Mouse (Mus musculus) kidney, postnatal 0 days (tissue): ENCODE measurements around the gene Fancg. TPM values are rescaled to one million over a fixed set of nuclear protein-coding genes. Genes with fewer than 3 reads are reported as not detected.

Experiments
- ATAC-seq: fragments of 200-750 bp; cut with Nextera tagmentation; replicated peaks from 2 replicates; pipeline ENCODE4 v1.8.0; 2017; ENCODE audit warnings: low read depth, moderate number of reproducible peaks, moderate TSS enrichment, moderate library complexity; ENCODE audit not compliant: low FRiP score
- DNase-seq: peaks from one replicate; pipeline ENCODE4 v3.0.0-alpha.2; 2016; ENCODE audit warnings: low spot score
- H3K27ac ChIP-seq: fragments of 300-500 bp; sonication (generic); 2 replicates; pipeline ENCODE4 v1.5.1; 2014; ENCODE audit warnings: mild to moderate bottlenecking
- H3K27me3 ChIP-seq: fragments of 300-500 bp; sonication (generic); 2 replicates; pipeline ENCODE4 v1.6.1; 2014; ENCODE audit warnings: low read length, mixed read lengths; ENCODE audit not compliant: insufficient read depth
- H3K36me3 ChIP-seq: fragments of 300-500 bp; sonication (generic); 2 replicates; pipeline ENCODE4 v1.6.1; 2014; ENCODE audit warnings: low read length, mixed read lengths; ENCODE audit not compliant: insufficient read depth
- H3K4me1 ChIP-seq: fragments of 300-500 bp; sonication (generic); replicated peaks from 2 replicates; pipeline ENCODE4 v1.6.1; 2014; ENCODE audit warnings: antibody characterized with exemption, low read length, mixed read lengths; ENCODE audit not compliant: insufficient read depth
- H3K4me2 ChIP-seq: fragments of 300-500 bp; sonication (generic); 2 replicates; pipeline ENCODE4 v1.6.1; 2014; ENCODE audit warnings: mild to moderate bottlenecking, low read length, moderate library complexity, mixed read lengths
- H3K4me3 ChIP-seq: fragments of 300-500 bp; sonication (generic); replicated peaks from 2 replicates; pipeline ENCODE4 v1.5.1; 2014; ENCODE audit warnings: low read depth, low read length
- H3K9ac ChIP-seq: fragments of 300-500 bp; sonication (generic); 2 replicates; pipeline ENCODE4 v1.6.1; 2014; ENCODE audit warnings: low read depth, low read length
- H3K9me3 ChIP-seq: fragments of 300-500 bp; sonication (generic); replicated peaks from 2 replicates; pipeline ENCODE4 v1.6.1; 2016; ENCODE audit warnings: low read length, inconsistent platforms, mixed read lengths
- CTCF ChIP-seq: IDR thresholded peaks from 2 replicates; pipeline ENCODE4 v1.5.1; 2016; ENCODE audit warnings: antibody characterized with exemption, low read depth, mild to moderate bottlenecking, moderate library complexity
- WGBS: fragments of 180-500 bp; shearing (Covaris S2); extraction: QIAGEN DNeasy Blood & Tissue Kit; methylation state at CpG from one replicate; pipeline ENCODE4 v1.1.7; 2014; 5-methylcytosine and 5-hydroxymethylcytosine counted together
- polyA plus RNA-seq: library from polyadenylated mRNA; unstranded; fragments of >200 nt; fragmentation: Nextera tagmentation; extraction: Ambion mirVana; gene quantifications from 2 replicates; pipeline ENCODE4 v1.2.1, GENCODE M21; 2015

The Fancg gene
- 7.2 and 9.2 TPM in 2 replicates for polyA plus RNA-seq

DNA sequence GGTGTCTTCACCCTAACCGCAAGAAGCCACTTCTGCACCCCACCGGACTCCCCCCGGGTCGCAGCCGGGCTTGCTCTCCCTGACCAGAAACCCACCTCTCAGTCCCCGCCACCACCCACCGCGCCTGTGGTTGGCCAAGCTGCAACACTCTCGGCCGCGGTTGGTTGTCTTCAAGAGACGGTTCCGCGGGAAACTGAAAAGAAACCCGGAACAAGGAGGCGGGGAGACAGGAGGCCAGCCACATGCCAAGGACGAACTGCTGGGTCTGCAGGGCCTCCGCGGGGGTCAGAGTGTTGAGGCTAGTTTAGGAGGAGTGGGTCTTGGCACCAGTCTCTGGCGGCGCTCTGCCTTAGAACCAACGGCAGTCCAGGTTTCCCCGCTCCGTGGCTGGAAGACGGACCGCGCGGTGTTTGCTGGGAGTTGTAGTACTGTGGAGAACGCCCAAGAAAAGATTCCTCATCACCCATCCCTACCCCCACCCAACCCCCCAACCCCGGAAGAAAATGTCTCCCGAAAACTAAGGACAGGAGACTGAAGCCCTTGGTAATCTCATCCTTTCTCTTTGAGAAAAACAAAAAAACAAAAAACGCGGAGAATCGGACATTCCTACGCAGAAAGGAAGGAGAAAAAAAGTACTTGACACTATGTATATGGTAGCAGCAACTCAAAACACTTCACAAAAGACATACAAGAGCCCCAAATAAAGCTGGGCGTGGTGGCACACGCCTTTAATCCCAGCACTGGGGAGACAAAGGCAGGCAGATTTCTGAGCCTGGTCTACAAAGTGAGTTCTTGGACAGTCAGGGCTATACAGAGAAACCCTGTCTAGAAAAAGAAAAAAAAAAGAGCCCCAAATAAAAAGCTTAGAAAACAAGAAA, at the start of gene Fancg:
TSS of gene Fancg (minus strand) at position 346 of the 878 bp plus-strand sequence.
- Histone ChIP-seq H3K4me3 (peak within 1 kb of the TSS; percentile 76), H3K27ac (no peak within 1 kb of the TSS), H3K36me3 (no peaks in the 10 kb centered on the region), H3K4me2 (peak within 1 kb of the TSS; percentile 72), H3K9me3 (no peaks in the 10 kb centered on the region), H3K27me3 (no peaks in the 10 kb centered on the region), H3K4me1 (no peaks in the 10 kb centered on the region), H3K9ac (peak within 1 kb of the TSS; percentile 55)
- 1% methylated on average over 37 of the region's 37 CpGs for WGBS
- no peak for TF ChIP-seq CTCF
- DNase-seq: peak; percentile 85
- ATAC-seq: peak; percentile 83

- Histone ChIP-seq H3K4me3 (peak overlapping the region; percentile 82), H3K9me3 (no peaks in the 10 kb centered on the region), H3K36me3 (no peaks in the 10 kb centered on the region), H3K27ac (peak overlapping the region; percentile 85; the same call in 1 of the 2 replicates), H3K9ac (peak overlapping the region; percentile 80; the same call in 1 of the 2 replicates), H3K4me2 (peak overlapping the region; percentile 90), H3K27me3 (no peaks in the 10 kb centered on the region), H3K4me1 (peaks cover 4% of the 10 kb centered on the region; the same call in 1 of the 2 replicates)
- TF ChIP-seq CTCF: no peak
- DNase-seq: no peak
- ATAC-seq: no peak
- 20% methylated on average over 3 of the region's 3 CpGs for WGBS
Observed at GRCm38 (mm10) chr4:43059697-43060096, 49.4 kb upstream of the Fancg start.

DNA sequence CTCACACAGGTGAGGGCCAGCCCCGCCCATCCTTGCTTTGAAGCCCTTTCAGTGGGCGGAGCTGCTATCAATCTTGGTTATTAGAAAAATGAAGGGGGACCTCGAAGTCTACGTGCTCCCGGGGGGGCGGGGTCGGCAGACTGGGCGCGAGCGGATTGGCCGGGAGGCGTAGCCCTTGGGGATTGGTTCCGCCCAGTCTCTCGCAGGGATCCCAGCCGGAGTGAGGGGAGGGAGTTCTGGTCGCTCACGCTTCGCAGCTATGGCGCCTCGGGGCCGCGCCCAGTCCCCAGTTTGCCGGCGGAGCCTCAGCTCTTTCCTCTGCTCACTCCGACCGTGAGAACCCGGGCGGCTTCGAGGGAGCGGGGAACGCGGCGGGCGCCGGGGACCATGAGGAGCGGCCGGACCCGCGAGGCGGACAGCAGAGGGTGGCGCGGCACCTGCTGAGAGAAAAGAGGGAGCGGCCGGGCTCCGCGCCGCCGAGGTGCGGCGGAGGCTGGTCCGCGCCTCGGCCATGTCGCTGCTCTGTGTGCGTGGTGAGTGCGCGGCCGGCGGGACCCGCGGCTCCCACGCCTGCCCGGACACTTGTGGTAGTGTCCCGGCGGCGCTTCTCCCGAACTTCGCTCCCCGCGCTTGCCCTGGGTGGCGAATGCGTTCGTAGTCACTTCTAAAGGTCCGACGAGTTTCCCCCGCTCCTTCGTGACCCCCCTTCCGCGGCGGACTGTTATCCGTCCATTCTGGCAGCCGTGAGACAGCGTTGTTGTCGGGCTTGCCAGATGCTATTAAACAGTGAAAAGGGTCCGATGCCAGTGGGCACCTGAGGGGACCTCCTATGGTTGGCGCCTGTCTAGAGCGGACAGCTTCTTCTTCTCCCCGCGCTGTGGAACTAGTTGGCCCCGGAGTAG, 48.7 kb upstream of the Fancg start, which contains the start of gene Unc13b:
TSS of gene Unc13b (plus strand) at position 201 of the 902 bp plus-strand sequence.
- Histone ChIP-seq H3K9me3 (no peaks in the 10 kb centered on the region), H3K4me1 (peaks cover 4% of the 10 kb centered on the region; the same call in 1 of the 2 replicates), H3K4me3 (peak within 1 kb of the TSS; percentile 82), H3K9ac (peak within 1 kb of the TSS; percentile 80), H3K27ac (peak within 1 kb of the TSS; percentile 85), H3K4me2 (peak within 1 kb of the TSS; percentile 90), H3K36me3 (no peaks in the 10 kb centered on the region), H3K27me3 (no peaks in the 10 kb centered on the region)
- DNase-seq (peak; percentile 97), ATAC-seq (peak; percentile 94)
- TF ChIP-seq CTCF: no peak
- WGBS: 1% methylated on average over 85 of the region's 90 CpGs

- Histone ChIP-seq H3K4me2 (peak overlapping the region; percentile 90), H3K9me3 (no peaks in the 10 kb centered on the region), H3K4me3 (peak overlapping the region; percentile 82), H3K4me1 (peaks cover 4% of the 10 kb centered on the region; the same call in 1 of the 2 replicates), H3K27me3 (no peaks in the 10 kb centered on the region), H3K36me3 (no peaks in the 10 kb centered on the region), H3K9ac (peak overlapping the region; percentile 80; the same call in 1 of the 2 replicates), H3K27ac (no peak overlapping the region)
- ATAC-seq: no peak
- 21% methylated on average over 8 of the region's 8 CpGs for WGBS
- TF ChIP-seq CTCF: no peak
- no peak for DNase-seq
Observed at GRCm38 (mm10) chr4:43058392-43058752, 48.1 kb upstream of the Fancg start.

DNA sequence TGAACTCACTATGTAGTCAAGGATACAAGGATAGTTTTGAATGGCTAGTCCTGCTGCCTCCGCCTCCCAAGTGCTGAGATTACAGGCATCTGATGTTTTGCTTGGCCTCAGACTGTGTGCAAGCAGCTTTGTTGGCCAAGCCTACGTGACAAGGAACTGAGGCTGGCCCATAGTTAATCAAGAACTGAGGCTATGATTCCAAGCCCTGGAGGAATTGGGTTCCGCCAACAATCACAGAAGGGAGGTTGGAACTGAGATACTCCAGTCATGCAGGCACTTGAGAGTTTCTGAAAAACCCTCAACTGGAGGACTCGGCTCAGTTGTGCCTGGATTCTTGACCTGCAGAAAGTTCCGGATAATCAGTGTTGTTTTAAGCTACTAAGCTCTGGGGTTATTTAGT, 47.3 kb upstream of the Fancg start:
- no peaks in the 10 kb centered on the region for H3K27me3 ChIP-seq
- H3K4me2 ChIP-seq: no peak overlapping the region
- no peaks in the 10 kb centered on the region for H3K9me3 ChIP-seq
- WGBS: 87% methylated on average over 5 of the region's 5 CpGs
- no peak for ATAC-seq
- H3K27ac ChIP-seq: no peak overlapping the region
- no peak overlapping the region for H3K4me3 ChIP-seq
- no peak overlapping the region for H3K9ac ChIP-seq
- no peak for DNase-seq
- H3K4me1 ChIP-seq: peaks cover 4% of the 10 kb centered on the region; the same call in 1 of the 2 replicates
- no peaks in the 10 kb centered on the region for H3K36me3 ChIP-seq
- no peak for TF ChIP-seq CTCF

DNA sequence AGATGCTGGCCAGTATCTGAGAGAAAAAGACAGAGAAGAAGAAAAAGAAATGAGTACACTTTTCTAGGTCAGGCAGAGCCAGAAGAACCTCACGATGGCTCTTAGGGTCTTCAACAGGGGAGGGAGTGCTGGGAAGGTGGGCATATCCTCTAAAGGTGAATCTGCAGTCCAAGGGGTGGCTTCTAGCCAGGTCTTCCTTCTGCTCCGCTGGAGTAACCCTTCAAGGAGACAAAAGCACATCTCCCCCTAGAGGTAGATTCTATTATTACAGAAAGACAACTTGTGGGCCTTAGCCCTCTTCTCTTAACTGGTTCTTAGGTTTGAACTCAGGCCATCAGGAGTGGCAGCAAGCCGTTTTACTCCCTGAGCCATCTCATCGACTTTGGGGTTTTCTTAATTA, 42.3 kb upstream of the Fancg start:
- H3K4me2 ChIP-seq: no peak overlapping the region
- H3K27me3 ChIP-seq: no peaks in the 10 kb centered on the region
- ATAC-seq (no peak), DNase-seq (peak; percentile 83)
- H3K4me3 ChIP-seq: no peak overlapping the region
- peak; percentile 73 for TF ChIP-seq CTCF
- 11% methylated on average over 4 of the region's 4 CpGs for WGBS
- no peaks in the 10 kb centered on the region for H3K4me1 ChIP-seq
- H3K9me3 ChIP-seq: no peaks in the 10 kb centered on the region
- no peak overlapping the region for H3K9ac ChIP-seq
- no peaks in the 10 kb centered on the region for H3K36me3 ChIP-seq
- H3K27ac ChIP-seq: no peak overlapping the region
